Mouse (Mus musculus) CD4-positive, CD25-positive, alpha-beta regulatory T cell, adult 4 months (primary cell): Measurements from ENCODE around the gene Mup10. TPM values are rescaled to one million over a fixed set of nuclear protein-coding genes. Genes with fewer than 3 reads are reported as not detected.
"Not testable (repeated sequence)": the region's sequence is repeated elsewhere in the genome, so short reads cannot be mapped to it uniquely, and the experiment has no call there.

ENCODE experiments used
- ATAC-seq: one replicate; pipeline ENCODE4 v1.8.0; 2017
- polyA plus RNA-seq, 2 experiments: library from polyadenylated mRNA; unstranded; fragments of 100-300 nt; shearing (Covaris generic); gene quantifications; one replicate each; pipeline ENCODE4 v1.2.1; 2017

The Mup10 gene
- not detected for polyA plus RNA-seq

- ATAC-seq = not testable (repeated sequence)
These were observed at the start of gene Mup10 for GRCm38 (mm10) chr4:60582099-60582498. Gene Mup10, minus strand, starts transcription at chr4:60582199.

Other genes with a start within 250 kb of the Mup10 start
- not detected for gene Mup9, start 160.2 kb downstream of the Mup10 start, polyA plus RNA-seq
- not detected for gene Mup1, start 80.2 kb downstream of the Mup10 start, polyA plus RNA-seq
- not detected for gene Mup11, start 80.2 kb upstream of the Mup10 start, polyA plus RNA-seq
- gene Mup12, start 159.1 kb upstream of the Mup10 start, polyA plus RNA-seq = not detected
- not detected for gene Mup22, start 239.3 kb upstream of the Mup10 start, polyA plus RNA-seq